Mouse (Mus musculus): ENCODE measurements around the gene Rin2. TPM values are rescaled to one million over a fixed set of nuclear protein-coding genes. Genes with fewer than 3 reads are reported as not detected.

Rin2 gene
- polyA plus RNA-seq, 1 experiment from 2014 or later = 21.4 TPM

DNA sequence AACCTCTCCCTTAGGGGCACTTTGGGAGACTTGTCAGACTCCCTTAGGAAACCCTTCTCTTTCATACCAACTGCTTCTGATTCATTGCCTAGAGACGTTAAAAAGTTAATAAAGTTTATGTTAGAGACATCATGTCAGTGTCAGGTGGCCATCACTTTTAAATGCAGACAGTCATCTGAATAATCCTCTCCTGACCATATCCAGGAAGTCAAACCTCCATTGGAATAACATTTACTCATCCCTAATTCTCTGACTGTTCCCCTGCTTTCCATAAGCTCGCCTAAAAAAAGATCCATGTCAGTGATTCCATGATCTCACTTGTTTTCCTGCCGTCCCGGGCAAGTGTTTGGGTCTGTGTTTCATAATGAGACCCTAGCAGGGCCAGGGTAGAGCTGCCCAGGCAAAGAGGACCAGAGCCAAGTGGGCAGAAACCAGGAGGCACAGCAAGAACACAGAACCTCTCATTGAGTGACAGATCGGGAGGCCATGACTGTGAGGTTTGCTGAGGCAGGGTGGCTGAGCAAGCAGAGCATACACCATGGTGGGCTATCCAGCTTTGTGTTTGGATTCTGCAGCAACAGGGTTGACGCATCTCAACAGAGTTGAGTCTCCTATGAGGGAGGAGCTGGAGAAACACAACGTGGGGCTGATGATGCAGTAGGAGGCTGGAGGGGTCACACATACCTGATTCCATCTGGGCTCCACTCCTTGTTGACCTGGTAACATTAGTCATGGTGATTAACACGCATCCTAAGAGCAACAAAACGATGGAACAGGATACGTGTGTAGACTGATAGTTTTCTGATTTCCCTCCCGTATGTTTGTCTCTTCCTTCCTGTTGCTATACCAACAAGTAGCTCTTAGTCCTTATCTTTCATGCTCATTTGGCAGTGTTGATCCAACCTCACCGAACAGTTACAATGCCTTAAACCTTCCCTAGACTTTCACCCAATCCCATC lies 81.1 kb downstream of the Rin2 start:
- no peak overlapping the region for H3K4me2 ChIP-seq (ENCODE audit: low read depth, low read length)
- no peak for ATAC-seq (replicated peaks; ENCODE audit: extremely low read depth, insufficient read depth, low FRiP score)
- H3K27ac ChIP-seq (ENCODE audit: low read length) = no peak overlapping the region
- H3K9ac ChIP-seq (ENCODE audit: low read length) = no peak overlapping the region
- no peaks in the 10 kb centered on the region for H3K27me3 ChIP-seq (ENCODE audit: control insufficient read depth, insufficient read depth, low read length)
- no peaks in the 10 kb centered on the region for H3K9me3 ChIP-seq (replicated peaks; ENCODE audit: control insufficient read depth, low read length)
- no peak overlapping the region for H3K4me3 ChIP-seq (ENCODE audit: low read length)
- no peaks in the 10 kb centered on the region for H3K36me3 ChIP-seq (ENCODE audit: control insufficient read depth, insufficient read depth)
- no peaks in the 10 kb centered on the region for H3K4me1 ChIP-seq (ENCODE audit: control insufficient read depth, insufficient read depth, low read length)
- WGBS = 66% methylated on average over 12 of the region's 12 CpGs

DNA sequence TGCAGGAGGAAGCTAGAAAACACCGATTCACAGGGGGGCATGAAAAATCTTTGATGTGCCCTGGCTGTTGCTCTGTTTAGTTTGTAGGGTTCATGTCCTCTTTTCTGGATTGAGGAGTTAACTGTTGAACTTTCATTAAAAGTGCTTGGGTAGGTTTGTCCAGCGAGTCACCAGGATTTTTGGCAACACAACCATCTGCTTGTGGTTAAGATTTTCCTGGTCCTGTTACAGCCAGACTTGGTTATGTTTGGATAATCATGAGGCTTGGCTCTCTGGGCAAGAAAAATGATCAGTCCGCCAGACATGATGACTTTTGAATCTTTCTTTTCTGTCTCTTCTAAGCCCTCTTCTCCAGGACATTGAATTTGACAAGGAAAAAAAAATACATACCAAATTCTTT lies 85.1 kb downstream of the Rin2 start:
- Histone ChIP-seq H3K36me3 (ENCODE audit: control insufficient read depth, insufficient read depth) (no peaks in the 10 kb centered on the region), H3K4me3 (ENCODE audit: low read length) (no peak overlapping the region), H3K9me3 (replicated peaks; ENCODE audit: control insufficient read depth, low read length) (no peaks in the 10 kb centered on the region), H3K4me1 (ENCODE audit: control insufficient read depth, insufficient read depth, low read length) (no peaks in the 10 kb centered on the region), H3K9ac (ENCODE audit: low read length) (no peak overlapping the region), H3K27ac (ENCODE audit: low read length) (no peak overlapping the region), H3K4me2 (ENCODE audit: low read depth, low read length) (no peak overlapping the region), H3K27me3 (ENCODE audit: control insufficient read depth, insufficient read depth, low read length) (no peaks in the 10 kb centered on the region)
- ATAC-seq (replicated peaks; ENCODE audit: extremely low read depth, insufficient read depth, low FRiP score) = no peak
- 64% methylated on average over 3 of the region's 3 CpGs for WGBS

DNA sequence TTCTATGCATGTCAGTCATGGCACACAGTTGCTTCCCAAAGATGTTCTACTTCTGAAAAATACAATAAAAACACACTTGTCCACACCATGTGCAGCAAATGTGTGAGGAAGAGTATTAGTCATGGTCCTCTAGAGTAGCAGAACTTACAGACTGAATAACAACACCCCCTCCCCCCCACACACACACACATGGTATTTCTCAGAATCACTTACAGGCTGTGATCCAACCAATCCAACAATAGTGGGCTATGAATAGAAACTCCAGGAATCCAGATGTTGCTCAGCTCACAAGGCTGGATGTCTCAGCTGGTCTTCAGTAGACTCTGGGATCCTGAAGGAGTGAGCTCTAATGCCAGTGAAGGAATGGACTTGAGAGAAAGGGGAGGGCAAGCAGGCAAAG lies 86.4 kb downstream of the Rin2 start:
- Histone ChIP-seq H3K4me3 (ENCODE audit: low read length) (no peak overlapping the region), H3K4me1 (ENCODE audit: control insufficient read depth, insufficient read depth, low read length) (no peaks in the 10 kb centered on the region), H3K27ac (ENCODE audit: low read length) (no peak overlapping the region), H3K27me3 (ENCODE audit: control insufficient read depth, insufficient read depth, low read length) (no peaks in the 10 kb centered on the region), H3K4me2 (ENCODE audit: low read depth, low read length) (no peak overlapping the region), H3K36me3 (ENCODE audit: control insufficient read depth, insufficient read depth) (no peaks in the 10 kb centered on the region), H3K9ac (ENCODE audit: low read length) (no peak overlapping the region), H3K9me3 (replicated peaks; ENCODE audit: control insufficient read depth, low read length) (no peaks in the 10 kb centered on the region)
- ATAC-seq (replicated peaks; ENCODE audit: extremely low read depth, insufficient read depth, low FRiP score) = no peak

DNA sequence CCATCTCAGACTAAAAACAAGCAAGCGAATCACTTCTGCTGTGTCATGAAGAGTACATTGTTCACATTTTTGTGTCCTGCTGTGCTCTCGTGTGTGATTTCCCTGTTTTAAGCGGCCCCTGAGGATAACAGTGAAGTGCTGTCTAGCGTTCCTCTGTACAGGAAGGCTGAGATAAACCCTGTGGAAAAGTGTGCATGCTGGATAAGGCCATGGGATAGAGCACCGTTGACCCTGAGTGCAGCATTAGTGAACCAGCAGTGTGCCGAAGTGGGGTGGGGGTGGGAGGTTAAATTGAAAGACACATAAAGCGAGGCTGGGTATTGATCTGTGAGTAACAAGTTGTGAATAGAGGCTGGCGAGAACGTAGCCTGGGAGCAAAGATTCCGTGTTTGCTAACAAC lies 94.9 kb downstream of the Rin2 start:
- WGBS = 32% methylated on average over 10 of the region's 10 CpGs

DNA sequence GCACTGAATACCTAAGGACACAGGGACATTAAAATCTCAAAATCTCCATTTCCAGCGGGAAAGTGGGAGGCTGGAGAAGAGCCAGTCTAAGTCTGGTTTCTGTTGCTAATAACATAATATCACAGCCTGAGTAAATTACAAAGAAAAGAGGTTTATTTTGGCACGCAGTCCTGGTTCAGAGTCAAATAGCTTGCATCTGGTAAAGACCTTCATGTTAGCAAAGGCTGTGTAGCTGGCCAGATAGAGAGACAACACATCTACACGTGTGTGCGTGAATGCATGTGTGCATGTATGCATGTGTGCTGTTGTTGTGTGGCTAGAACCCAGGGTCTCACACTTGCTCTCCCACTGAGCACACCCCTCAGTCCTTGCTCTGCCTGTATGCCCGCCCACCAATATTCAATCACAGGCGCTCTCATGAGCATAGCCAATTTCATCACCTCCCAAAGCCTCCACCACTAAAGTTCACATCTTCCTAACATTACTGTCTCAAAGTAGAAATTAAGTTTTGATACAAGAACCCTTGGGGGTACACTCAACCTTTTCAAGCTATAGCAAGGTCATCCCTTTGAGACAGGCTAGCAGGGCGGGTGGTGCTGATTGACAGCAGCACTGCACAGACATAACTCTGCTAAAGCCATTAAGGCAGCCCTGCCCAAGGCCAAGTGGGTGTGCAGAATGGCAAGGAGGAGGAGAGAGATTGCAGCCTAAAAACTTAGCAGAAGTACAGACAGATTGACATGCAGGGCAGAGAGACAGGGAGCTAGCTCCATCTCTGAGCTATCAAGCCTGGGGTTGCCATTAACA lies 95.9 kb downstream of the Rin2 start:
- no peaks in the 10 kb centered on the region for H3K27me3 ChIP-seq (ENCODE audit: control insufficient read depth, insufficient read depth, low read length)
- H3K9me3 ChIP-seq (replicated peaks; ENCODE audit: control insufficient read depth, low read length) = no peaks in the 10 kb centered on the region
- H3K4me3 ChIP-seq (ENCODE audit: low read length) = no peak overlapping the region
- H3K9ac ChIP-seq (ENCODE audit: low read length) = no peak overlapping the region
- peak overlapping the region; percentile 8; the same call in 1 of the 2 replicates for H3K27ac ChIP-seq (ENCODE audit: low read length)
- ATAC-seq (replicated peaks; ENCODE audit: extremely low read depth, insufficient read depth, low FRiP score) = peak; percentile 41; the same call in 1 of the 2 replicates
- 0 out of 2 replicates have a peak, but pooled peaks cover 2% of the 10 kb centered on the region for H3K36me3 ChIP-seq (ENCODE audit: control insufficient read depth, insufficient read depth)
- H3K4me1 ChIP-seq (ENCODE audit: control insufficient read depth, insufficient read depth, low read length) = peaks cover 21% of the 10 kb centered on the region
- no peak overlapping the region for H3K4me2 ChIP-seq (ENCODE audit: low read depth, low read length)
- WGBS = 64% methylated on average over 7 of the region's 7 CpGs

More for the DNA sequence above, 94.9 kb downstream of the Rin2 start:
- Histone ChIP-seq H3K9ac (ENCODE audit: low read length) (no peak overlapping the region), H3K27me3 (ENCODE audit: control insufficient read depth, insufficient read depth, low read length) (no peaks in the 10 kb centered on the region), H3K27ac (ENCODE audit: low read length) (peak overlapping the region; percentile 8), H3K4me2 (ENCODE audit: low read depth, low read length) (no peak overlapping the region), H3K36me3 (ENCODE audit: control insufficient read depth, insufficient read depth) (0 out of 2 replicates have a peak, but pooled peaks cover 2% of the 10 kb centered on the region), H3K4me1 (ENCODE audit: control insufficient read depth, insufficient read depth, low read length) (peaks cover 21% of the 10 kb centered on the region), H3K4me3 (ENCODE audit: low read length) (no peak overlapping the region), H3K9me3 (replicated peaks; ENCODE audit: control insufficient read depth, low read length) (no peaks in the 10 kb centered on the region)
- ATAC-seq (replicated peaks; ENCODE audit: extremely low read depth, insufficient read depth, low FRiP score) = no peak; the same call in 1 of the 2 replicates

DNA sequence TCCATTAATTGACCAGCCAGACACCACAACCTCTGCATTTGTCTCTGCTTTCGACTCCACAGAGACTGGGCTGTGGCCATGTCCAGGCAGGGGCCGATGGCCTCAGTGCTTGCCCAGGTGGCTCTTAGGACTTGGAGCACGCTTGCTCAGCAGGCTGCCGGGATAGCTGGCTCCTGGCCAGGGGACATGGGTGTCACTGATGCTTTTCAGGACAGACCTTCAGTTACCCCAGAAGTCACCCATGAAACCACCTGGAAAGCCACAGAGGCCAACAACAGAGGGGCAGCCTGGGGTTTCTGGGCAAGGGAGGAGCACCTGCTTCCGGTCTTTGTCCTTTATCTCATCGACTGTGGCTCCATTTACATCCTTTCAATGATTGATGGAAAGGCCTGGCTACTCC lies 108.2 kb downstream of the Rin2 start:
- H3K27ac ChIP-seq (ENCODE audit: low read length) = no peak overlapping the region
- H3K9ac ChIP-seq (ENCODE audit: low read length) = no peak overlapping the region
- no peaks in the 10 kb centered on the region for H3K9me3 ChIP-seq (replicated peaks; ENCODE audit: control insufficient read depth, low read length)

DNA sequence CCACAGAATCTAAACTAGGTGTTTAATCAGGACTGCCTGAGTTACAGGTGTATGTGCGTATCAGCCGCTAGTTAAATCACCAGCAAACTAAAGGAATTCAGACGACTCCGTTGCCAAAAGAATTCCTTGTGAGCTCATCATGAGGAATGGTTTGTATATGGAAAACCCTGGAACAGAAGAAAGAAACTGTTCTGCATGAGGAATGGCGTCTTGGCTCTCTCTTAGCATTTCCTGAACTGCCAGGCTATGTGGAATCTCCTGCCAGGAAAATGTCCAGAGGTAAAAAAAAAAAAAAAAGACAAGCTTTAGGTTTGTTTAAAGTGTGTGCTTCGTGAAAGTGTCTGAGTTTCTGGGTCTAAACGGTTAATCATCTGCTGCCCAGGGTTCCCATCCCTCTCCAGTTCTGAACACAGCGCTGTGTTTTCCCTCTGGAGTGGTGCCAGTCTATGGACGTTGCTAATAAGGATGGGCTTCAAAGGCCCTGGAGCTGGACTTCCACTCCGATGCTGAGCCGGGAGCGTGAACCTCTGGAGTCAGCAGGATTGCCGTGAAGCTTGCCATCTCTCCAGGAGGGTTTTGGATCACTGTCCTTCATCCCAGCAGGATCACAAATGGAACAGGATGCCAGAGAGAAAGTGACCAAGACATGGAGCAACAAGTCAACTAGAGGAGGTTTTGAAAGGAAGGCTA lies 109.4 kb downstream of the Rin2 start:
- peak overlapping the region; percentile 50; the same call in 1 of the 2 replicates for H3K27ac ChIP-seq (ENCODE audit: low read length)
- no peaks in the 10 kb centered on the region for H3K9me3 ChIP-seq (replicated peaks; ENCODE audit: control insufficient read depth, low read length)
- H3K4me1 ChIP-seq (ENCODE audit: control insufficient read depth, insufficient read depth, low read length) = peaks cover 22% of the 10 kb centered on the region
- no peak overlapping the region for H3K4me2 ChIP-seq (ENCODE audit: low read depth, low read length)
- no peaks in the 10 kb centered on the region for H3K36me3 ChIP-seq (ENCODE audit: control insufficient read depth, insufficient read depth)
- 52% methylated on average over 13 of the region's 13 CpGs for WGBS
- no peak for ATAC-seq (replicated peaks; ENCODE audit: extremely low read depth, insufficient read depth, low FRiP score)
- no peaks in the 10 kb centered on the region for H3K27me3 ChIP-seq (ENCODE audit: control insufficient read depth, insufficient read depth, low read length)
- H3K4me3 ChIP-seq (ENCODE audit: low read length) = no peak overlapping the region
- H3K9ac ChIP-seq (ENCODE audit: low read length) = no peak overlapping the region

More for the DNA sequence above, 108.2 kb downstream of the Rin2 start:
- ATAC-seq (replicated peaks; ENCODE audit: extremely low read depth, insufficient read depth, low FRiP score) = no peak
- peaks cover 22% of the 10 kb centered on the region for H3K4me1 ChIP-seq (ENCODE audit: control insufficient read depth, insufficient read depth, low read length)
- no peaks in the 10 kb centered on the region for H3K27me3 ChIP-seq (ENCODE audit: control insufficient read depth, insufficient read depth, low read length)
- WGBS = 32% methylated on average over 6 of the region's 6 CpGs
- H3K36me3 ChIP-seq (ENCODE audit: control insufficient read depth, insufficient read depth) = no peaks in the 10 kb centered on the region
- no peak overlapping the region for H3K4me3 ChIP-seq (ENCODE audit: low read length)
- H3K4me2 ChIP-seq (ENCODE audit: low read depth, low read length) = no peak overlapping the region

DNA sequence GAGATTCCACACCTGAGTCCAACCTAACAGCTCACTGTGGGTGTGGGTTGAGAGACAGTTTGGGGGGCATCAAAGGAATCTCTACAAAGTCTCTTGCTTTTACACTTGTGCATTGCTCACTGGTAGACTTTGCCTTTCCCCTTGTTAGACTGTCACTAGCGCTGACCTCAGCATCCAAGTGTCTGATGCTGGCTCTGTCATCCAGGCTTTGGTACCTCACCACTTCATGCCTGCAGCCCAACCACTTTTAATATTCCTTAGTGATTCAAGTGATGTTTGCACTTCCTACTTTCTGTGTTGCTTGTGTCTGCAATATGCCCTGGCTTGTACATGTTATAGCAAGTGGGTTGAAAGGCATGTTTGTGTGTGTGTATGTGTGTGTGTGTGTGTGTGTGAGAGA lies 109.9 kb downstream of the Rin2 start:
- H3K36me3 ChIP-seq (ENCODE audit: control insufficient read depth, insufficient read depth) = no peaks in the 10 kb centered on the region
- 63% methylated on average over 1 of the region's 1 CpGs for whole genome bisulfite sequencing
- no peak overlapping the region for H3K4me3 ChIP-seq (ENCODE audit: low read length)
- no peak overlapping the region for H3K4me2 ChIP-seq (ENCODE audit: low read depth, low read length)
- H3K27ac ChIP-seq (ENCODE audit: low read length) = peak overlapping the region; percentile 50; the same call in 1 of the 2 replicates
- ATAC-seq (replicated peaks; ENCODE audit: extremely low read depth, insufficient read depth, low FRiP score) = no peak
- peaks cover 22% of the 10 kb centered on the region for H3K4me1 ChIP-seq (ENCODE audit: control insufficient read depth, insufficient read depth, low read length)
- no peak overlapping the region for H3K9ac ChIP-seq (ENCODE audit: low read length)
- H3K9me3 ChIP-seq (replicated peaks; ENCODE audit: control insufficient read depth, low read length) = no peaks in the 10 kb centered on the region
- no peaks in the 10 kb centered on the region for H3K27me3 ChIP-seq (ENCODE audit: control insufficient read depth, insufficient read depth, low read length)
